ENCODE assay signal across 9 mouse cellular contexts in the genomic region with DNA sequence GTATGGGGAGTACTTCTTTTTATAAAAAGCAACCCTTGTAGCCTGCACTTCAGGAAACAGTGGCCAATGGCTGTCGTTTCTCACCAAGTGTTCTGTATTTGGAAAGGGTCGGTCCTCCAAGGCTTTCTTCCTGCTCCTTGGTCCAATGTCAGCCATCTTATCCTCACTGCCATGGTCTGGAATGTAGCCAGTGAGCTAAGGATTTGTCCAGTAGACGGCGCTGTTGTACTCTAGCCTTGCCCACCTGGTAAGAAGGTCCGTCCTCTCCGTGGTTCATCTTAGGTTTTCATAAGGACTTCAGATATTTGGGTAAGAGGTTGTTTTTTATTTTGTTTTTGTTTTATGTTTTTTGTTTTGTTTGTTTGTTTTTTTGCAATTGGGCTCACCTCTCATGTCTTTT.
DNase-seq lines count a peak whose midpoint lies in the region; ATAC-seq and TF ChIP-seq lines count a peak whose summit lies in the region.
"Had no signal": no experiment of that assay in that cellular context is flagged by ENCODE, and none has a peak within 500 bp of the region (broad histone marks: within the 10 kb centered on the region; RNA-seq: fewer than 3 reads in every experiment).

No protein-coding gene starts in this region.

- peak; percentile 69 for TF ChIP-seq CTCF in liver, postnatal 0 days (IDR thresholded peaks at IDR 0.05; ENCODE audit: low read depth)

- WGBS in embryonic facial prominence, embryonic 10.5 days, result 31% methylated on average over 6 of the region's 6 CpGs
- 31% methylated on average over 6 of the region's 6 CpGs for WGBS in kidney, embryonic 16.5 days
- WGBS in liver, postnatal 0 days (ENCODE audit: insufficient replicate concordance), result 23% methylated on average over 6 of the region's 6 CpGs

- no peak for TF ChIP-seq EP300 in liver, postnatal 0 days (IDR thresholded peaks at IDR 0.05; ENCODE audit: low read depth)

- no peaks in the 10 kb centered on the region for H3K9me3 ChIP-seq in embryonic facial prominence, embryonic 10.5 days
- H3K9me3 ChIP-seq in kidney, embryonic 16.5 days (ENCODE audit: low read length), result no peaks in the 10 kb centered on the region
- no peaks in the 10 kb centered on the region for H3K9me3 ChIP-seq in liver, postnatal 0 days (ENCODE audit: low read length)
- H3K9me3 ChIP-seq: neural tube, embryonic 13.5 days had no signal

- ATAC-seq in CD4-positive, CD25-positive, alpha-beta regulatory T cell, adult 4 months, result no peak
- ATAC-seq in kidney, embryonic 16.5 days (ENCODE audit: low FRiP score, low TSS enrichment), result 0 out of 2 replicates have a peak, but pooled peaks have one; percentile 60
- no peak for ATAC-seq in liver, postnatal 0 days

- H3K4me2 ChIP-seq in kidney, embryonic 16.5 days (replicated peaks; ENCODE audit: low read depth, low read length), result no peak overlapping the region
- H3K4me2 ChIP-seq in liver, postnatal 0 days (ENCODE audit: low read depth, low read length), result no peak overlapping the region
- H3K4me2 ChIP-seq: neural tube, embryonic 13.5 days had no signal

- H3K4me3 ChIP-seq in embryonic facial prominence, embryonic 10.5 days, result no peak overlapping the region
- H3K4me3 ChIP-seq in kidney, embryonic 16.5 days (ENCODE audit: low read length), result no peak overlapping the region
- no peak overlapping the region for H3K4me3 ChIP-seq in liver, postnatal 0 days (ENCODE audit: low read depth, low read length)
- H3K4me3 ChIP-seq: neural tube, embryonic 13.5 days had no signal

- H3K27me3 ChIP-seq in embryonic facial prominence, embryonic 10.5 days (replicated peaks; ENCODE audit: low read depth, poor library complexity, severe bottlenecking), result 0 out of 2 replicates have a peak, but pooled peaks cover 3% of the 10 kb centered on the region
- no peaks in the 10 kb centered on the region for H3K27me3 ChIP-seq in kidney, embryonic 16.5 days (ENCODE audit: insufficient read depth, low read length)
- H3K27me3 ChIP-seq in liver, postnatal 0 days (ENCODE audit: insufficient read depth, low read length), result no peaks in the 10 kb centered on the region
- H3K27me3 ChIP-seq: neural tube, embryonic 13.5 days had no signal

- H3K9ac ChIP-seq in kidney, embryonic 16.5 days (replicated peaks; ENCODE audit: low read length), result no peak overlapping the region
- H3K9ac ChIP-seq in liver, postnatal 0 days (replicated peaks), result no peak overlapping the region
- H3K9ac ChIP-seq: neural tube, embryonic 13.5 days had no signal

- no peaks in the 10 kb centered on the region for H3K36me3 ChIP-seq in embryonic facial prominence, embryonic 10.5 days (replicated peaks)
- no peaks in the 10 kb centered on the region for H3K36me3 ChIP-seq in kidney, embryonic 16.5 days (ENCODE audit: insufficient read depth, low read length)
- no peaks in the 10 kb centered on the region for H3K36me3 ChIP-seq in liver, postnatal 0 days (replicated peaks; ENCODE audit: insufficient read depth, low read length)
- H3K36me3 ChIP-seq: neural tube, embryonic 13.5 days had no signal

- H3K27ac ChIP-seq in embryonic facial prominence, embryonic 10.5 days (replicated peaks), result no peak overlapping the region
- no peak overlapping the region for H3K27ac ChIP-seq in kidney, embryonic 16.5 days (ENCODE audit: low read length)
- no peak overlapping the region for H3K27ac ChIP-seq in liver, postnatal 0 days (ENCODE audit: low read depth)
- H3K27ac ChIP-seq: neural tube, embryonic 13.5 days had no signal

- H3K4me1 ChIP-seq in embryonic facial prominence, embryonic 10.5 days, result peaks cover 25% of the 10 kb centered on the region
- no peaks in the 10 kb centered on the region for H3K4me1 ChIP-seq in kidney, embryonic 16.5 days (ENCODE audit: insufficient read depth, low read length)
- no peaks in the 10 kb centered on the region for H3K4me1 ChIP-seq in liver, postnatal 0 days (ENCODE audit: insufficient read depth)

- DNase-seq in CD4-positive, CD25-positive, alpha-beta regulatory T cell, adult 2 months (ENCODE audit: low read depth, low spot score), result peak; percentile 30
- DNase-seq in urinary bladder, adult 18-20 months (ENCODE audit: low spot score in 2 of 2), result peak; percentile 10 to 13
- no peak for DNase-seq in urinary bladder, postnatal 4 days (ENCODE audit: low spot score in 2 of 2)
- DNase-seq in embryonic facial prominence, embryonic 10.5 days (ENCODE audit: low spot score), result peak; percentile 78
- peak; percentile 49 for DNase-seq in liver, postnatal 0 days
- peak; percentile 13 for DNase-seq in right cerebral cortex, postnatal 14 days

Comparison
In these comparisons a context has a peak if more than half of its experiments do, and no peak if none do; other contexts are left out.
1. DNase-seq: peak in CD4-positive, CD25-positive, alpha-beta regulatory T cell, adult 2 months (single experiment), urinary bladder, adult 18-20 months (2 of 2), embryonic facial prominence, embryonic 10.5 days (single experiment), liver, postnatal 0 days (single experiment) and right cerebral cortex, postnatal 14 days (single experiment); none in urinary bladder, postnatal 4 days (0 of 2).